Mouse (Mus musculus): ENCODE results near the gene Olfr978.
"Not testable (repeated sequence)": the region's sequence is repeated elsewhere in the genome, so short reads cannot be mapped to it uniquely, and the experiment has no call there.

Olfr978 gene

DNA sequence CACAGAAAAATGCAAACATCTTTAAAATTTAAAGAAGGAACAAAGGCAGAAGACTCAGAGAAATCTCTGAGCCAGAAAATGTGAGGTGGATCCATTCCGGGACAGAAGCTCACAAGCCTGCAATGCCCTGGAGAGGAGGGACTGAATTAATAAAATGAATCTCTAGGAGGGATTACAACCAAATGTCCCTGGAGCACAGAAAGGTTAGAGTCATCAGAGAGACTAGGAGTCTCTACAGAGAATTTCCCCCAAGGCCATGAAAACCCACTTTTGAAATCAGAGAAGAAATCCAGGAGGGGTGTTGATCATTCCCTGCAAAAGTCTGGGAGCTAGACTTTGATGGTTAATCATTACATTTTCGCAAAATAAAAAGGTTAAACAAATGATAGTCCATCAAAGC is at the start of gene Olfr978:
Olfr978 (plus strand) TSS at position 301 of the 400 bp plus-strand sequence.
- no peak for DNase-seq (ENCODE audit: low read depth, low spot score)

DNA sequence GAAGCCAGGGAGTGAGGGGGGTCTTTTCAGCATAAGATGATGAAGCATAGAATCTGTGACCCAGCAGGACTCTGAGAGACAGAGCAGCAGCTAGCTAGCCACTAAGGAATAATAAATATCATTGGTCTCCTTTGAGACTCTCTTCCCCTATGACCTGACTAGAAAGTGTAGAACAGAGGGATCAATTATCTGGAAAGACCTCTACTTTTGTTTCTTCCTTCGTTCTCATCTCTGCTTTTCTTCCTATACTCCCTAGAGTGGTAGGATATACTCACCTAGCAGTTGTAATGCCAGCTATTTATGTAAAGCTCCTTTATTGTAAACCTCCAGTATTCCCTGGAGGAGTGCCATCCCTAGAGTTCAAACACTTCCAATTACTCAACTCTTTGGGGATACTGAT is 40.0 kb upstream of the Olfr978 start, which contains the start of gene Olfr975:
Olfr975 (minus strand) TSS at position 101 of the 400 bp plus-strand sequence.
- DNase-seq (ENCODE audit: low read depth, low spot score), result no peak

DNA sequence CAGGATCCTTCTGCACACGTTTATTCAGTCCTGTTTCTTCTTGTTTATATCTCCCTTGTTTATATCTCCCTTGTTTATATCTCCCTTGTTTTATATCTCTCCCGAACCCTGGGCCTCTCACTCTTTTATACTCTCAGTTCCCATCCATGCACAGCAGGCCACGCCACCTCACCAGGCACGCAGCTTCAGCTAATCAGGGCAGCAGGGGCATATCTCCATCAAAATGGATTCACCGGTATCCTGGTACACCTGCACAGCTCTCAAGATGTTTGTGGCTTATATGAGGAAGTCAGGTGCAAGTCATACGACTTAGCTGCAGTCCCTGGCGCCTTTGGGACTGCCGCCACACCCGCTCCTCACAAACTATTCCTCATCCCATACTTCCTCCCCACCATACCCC is 30.9 kb upstream of the Olfr978 start, which contains the start of gene Olfr976:
Olfr976 (minus strand) TSS at position 101 of the 400 bp plus-strand sequence.
- DNase-seq (ENCODE audit: low read depth, low spot score), result not testable (repeated sequence)

DNA sequence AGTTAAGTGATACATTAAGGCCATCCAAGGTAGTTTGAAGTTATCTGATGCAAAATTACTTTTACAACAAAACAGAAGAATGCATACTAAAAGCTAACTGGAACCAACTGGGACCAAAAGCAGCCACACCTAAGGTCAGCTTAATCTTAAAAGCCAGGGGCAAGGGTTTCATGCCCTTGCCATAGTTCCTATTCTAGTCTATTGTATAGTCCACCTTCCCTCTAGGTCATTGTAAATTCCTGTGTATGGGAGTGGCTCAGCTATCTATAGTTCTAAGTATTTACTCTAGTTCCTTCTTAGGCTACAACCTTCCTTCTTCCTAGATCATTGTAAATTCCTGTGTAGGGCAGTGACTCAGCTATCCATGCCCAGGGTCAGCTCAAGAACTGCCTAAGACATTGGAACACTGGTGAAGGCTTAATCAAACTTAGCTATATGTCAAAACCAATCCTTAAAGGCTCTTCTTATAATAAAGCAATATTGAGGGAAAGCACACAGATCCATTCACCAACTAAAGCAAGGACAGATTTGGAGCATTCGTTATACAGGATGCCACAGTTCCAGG is 15.2 kb upstream of the Olfr978 start:
- DNase-seq (ENCODE audit: low read depth, low spot score), result not testable (repeated sequence)

DNA sequence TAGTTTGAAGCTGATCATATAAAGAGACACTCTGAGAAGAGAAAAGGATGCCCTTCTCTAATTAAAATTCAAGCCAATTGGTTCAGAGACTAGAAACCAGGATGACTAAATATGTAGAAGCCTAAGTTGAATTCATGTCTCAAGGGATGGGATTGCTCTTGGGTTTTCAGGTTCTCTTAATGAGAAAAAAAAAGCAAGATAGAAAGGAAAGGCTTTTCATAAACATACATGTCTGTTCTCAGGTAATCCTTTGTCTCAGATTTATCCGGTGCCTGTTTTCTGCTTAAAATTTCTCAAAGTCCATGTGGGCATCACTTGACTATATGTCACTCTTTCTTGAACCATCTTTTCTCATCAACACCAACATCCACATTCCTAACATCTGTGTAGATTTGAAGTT is 11.5 kb downstream of the Olfr978 start, which contains the start of gene Olfr979:
Olfr979 (minus strand) TSS at position 101 of the 400 bp plus-strand sequence.
- no peak for DNase-seq (ENCODE audit: low read depth, low spot score)

DNA sequence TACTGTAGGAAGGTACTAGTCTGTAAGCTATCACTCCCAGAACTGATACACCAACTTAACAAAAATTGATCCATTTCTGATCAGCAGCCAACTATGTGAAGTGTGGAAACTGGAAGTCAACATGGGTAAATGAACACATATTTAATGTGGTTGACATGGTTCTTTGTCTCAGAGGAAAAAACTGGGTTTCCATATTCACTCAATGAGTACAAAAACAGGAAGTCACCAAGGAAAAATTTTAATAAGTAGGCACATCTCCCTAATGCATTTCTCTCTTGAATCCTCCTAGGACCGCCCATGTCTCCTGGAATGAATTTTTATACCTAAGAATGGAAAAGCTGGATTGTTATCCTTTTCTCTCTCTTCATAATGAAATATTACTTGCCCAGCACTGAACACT is 17.6 kb downstream of the Olfr978 start, which contains the start of gene Olfr980:
Olfr980 (minus strand) TSS at position 101 of the 400 bp plus-strand sequence.
- DNase-seq (ENCODE audit: low read depth, low spot score), result no peak

DNA sequence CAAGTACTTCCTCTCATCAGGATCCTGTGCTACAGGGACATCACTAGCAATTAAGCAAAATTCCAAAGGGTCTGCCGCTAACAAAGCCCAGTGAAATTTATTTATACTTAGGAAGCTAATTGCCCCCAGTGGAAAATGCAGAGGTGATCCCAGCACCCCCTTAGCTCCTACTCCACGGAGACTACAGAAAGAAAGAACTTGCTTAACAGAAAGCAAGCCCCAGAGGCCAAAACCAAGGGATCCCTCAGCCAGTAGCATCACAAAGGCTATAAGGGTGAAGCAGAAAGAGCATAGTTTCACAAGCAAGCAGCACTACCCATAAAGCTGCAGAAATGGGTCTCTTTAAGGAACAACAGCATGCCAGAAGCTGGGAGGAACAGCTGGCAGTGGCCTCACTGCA is 29.3 kb downstream of the Olfr978 start, which contains the start of gene Olfr981:
Olfr981 (plus strand) TSS at position 301 of the 400 bp plus-strand sequence.
- no peak for DNase-seq (ENCODE audit: low read depth, low spot score)

All from 3T3-L1 (cell line).